Mouse (Mus musculus) brain, embryonic 14.5 days (tissue): ENCODE measurements around the gene Frem2.

Experiments
- CTCF ChIP-seq: fragments of 200-500 bp; IDR thresholded peaks from 2 replicates; pipeline ENCODE4 v1.5.1; 2012; ENCODE audit warnings: inconsistent platforms, mild to moderate bottlenecking, moderate library complexity, borderline replicate concordance; ENCODE audit not compliant: insufficient read depth, insufficient read length; ENCODE audit errors: extremely low read depth
- POLR2A ChIP-seq: fragments of 200-500 bp; IDR thresholded peaks from 2 replicates; pipeline ENCODE4 v1.6.1; 2012; ENCODE audit warnings: mild to moderate bottlenecking, inconsistent platforms, borderline replicate concordance; ENCODE audit not compliant: poor library complexity, insufficient read depth, insufficient read length, severe bottlenecking; ENCODE audit errors: extremely low read depth

- no peak for TF ChIP-seq CTCF
- TF ChIP-seq POLR2A = no peak
These were observed 85.5 kb downstream of the Frem2 start for GRCm38 (mm10) chr3:53571663-53572062.
